Mouse (Mus musculus) G1E (cell line): ENCODE measurements at regions not wholly inside any gene's neighbourhood (a gene's known extent, or its start where the extent isn't known, plus 50 kb on each side); places are given as distances from the start of the nearest gene placed in this dataset.
A peak's percentile ranks its signal among the peaks of the same experiment; 100 is the strongest.

Source experiments
- ATAC-seq: 2 replicates; pipeline ENCODE4 v1.8.0; 2016; ENCODE audit warnings: mild to moderate bottlenecking; ENCODE audit not compliant: insufficient number of reproducible peaks, poor library complexity, low FRiP score, severe bottlenecking; ENCODE audit errors: extremely low read depth
- DNase-seq: peaks from one replicate; pipeline ENCODE4 v3.0.0; 2012; ENCODE audit warnings: low spot score
- H3K27me3 ChIP-seq: 2 replicates; pipeline ENCODE4 v1.6.1; 2012; ENCODE audit warnings: mild to moderate bottlenecking, low read length, inconsistent platforms; ENCODE audit not compliant: insufficient read depth
- H3K36me3 ChIP-seq: replicated peaks from 2 replicates; pipeline ENCODE3; 2012; ENCODE audit warnings: mild to moderate bottlenecking, inconsistent platforms
- H3K4me1 ChIP-seq: 2 replicates; pipeline ENCODE4 v1.6.1; 2012; ENCODE audit warnings: low read depth, low read length, inconsistent platforms, mixed read lengths; ENCODE audit not compliant: insufficient read depth
- H3K4me3 ChIP-seq: 2 replicates; pipeline ENCODE4 v1.5.1; 2012; ENCODE audit warnings: low read depth, mild to moderate bottlenecking, inconsistent platforms, low read length, moderate library complexity, mixed read lengths
- H3K9me3 ChIP-seq: replicated peaks from 2 replicates; pipeline ENCODE4 v1.6.1; 2012; ENCODE audit warnings: inconsistent platforms
- CTCF ChIP-seq: IDR thresholded peaks from 2 replicates; pipeline ENCODE4 v1.5.1; 2012; ENCODE audit warnings: low read depth, low read length, inconsistent platforms, mixed read lengths
- GATA1 ChIP-seq: IDR thresholded peaks from 2 replicates; pipeline ENCODE4 v1.6.1; 2012; ENCODE audit warnings: borderline replicate concordance, low read length, inconsistent platforms, mixed read lengths
- GATA2 ChIP-seq: IDR thresholded peaks from 2 replicates; pipeline ENCODE4 v1.6.1; 2012; ENCODE audit warnings: low read depth, low read length, inconsistent platforms, borderline replicate concordance
- POLR2AphosphoS5 ChIP-seq: IDR thresholded peaks from 2 replicates; pipeline ENCODE4 v1.6.1; 2012; ENCODE audit warnings: low read depth, low read length, inconsistent platforms; ENCODE audit not compliant: insufficient replicate concordance
- TAL1 ChIP-seq: conservative IDR thresholded peaks from 2 replicates; pipeline ENCODE4 v1.6.1; 2012; ENCODE audit warnings: low read depth, low read length, inconsistent platforms, mixed read lengths

- no peak for TF ChIP-seq TAL1
- TF ChIP-seq GATA1, result no peak
- TF ChIP-seq POLR2AphosphoS5, result no peak
- no peak for TF ChIP-seq GATA2
- no peak for ATAC-seq
These were observed 62.1 kb downstream of the 4933412E24Rik start for GRCm38 (mm10) chr15:59954345-59954744.

DNA sequence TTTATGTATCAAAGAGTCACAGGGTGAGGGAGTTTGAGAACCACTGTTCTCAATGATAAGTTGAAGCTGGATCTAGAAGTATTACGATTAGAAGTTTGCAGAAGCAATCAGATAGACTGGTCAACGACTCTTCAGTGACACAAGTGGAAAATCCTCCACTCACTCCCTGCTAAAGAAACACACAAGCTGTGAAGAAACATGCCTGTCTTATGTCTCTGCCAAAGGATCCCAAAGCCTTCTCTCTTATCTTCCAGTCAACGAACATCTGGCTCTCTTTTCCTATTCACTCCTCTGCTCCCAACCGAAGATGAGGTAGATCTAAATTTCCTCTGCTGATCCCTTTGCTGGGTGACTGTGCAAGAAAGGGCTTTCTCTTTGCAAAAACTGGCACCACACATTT lies 62.6 kb downstream of the 4933412E24Rik start:
- Histone ChIP-seq H3K36me3 (no peaks in the 10 kb centered on the region), H3K4me1 (no peaks in the 10 kb centered on the region; the same call in 1 of the 2 replicates)
- TF ChIP-seq GATA1, result no peak

More at GRCm38 (mm10) chr15:59954345-59954744, 62.1 kb downstream of the 4933412E24Rik start:
- no peaks in the 10 kb centered on the region for H3K36me3 ChIP-seq
- H3K4me3 ChIP-seq, result no peak overlapping the region
- H3K9me3 ChIP-seq, result no peaks in the 10 kb centered on the region
- H3K27me3 ChIP-seq, result no peaks in the 10 kb centered on the region
- DNase-seq, result no peak
- no peaks in the 10 kb centered on the region; the same call in 1 of the 2 replicates for H3K4me1 ChIP-seq

DNA sequence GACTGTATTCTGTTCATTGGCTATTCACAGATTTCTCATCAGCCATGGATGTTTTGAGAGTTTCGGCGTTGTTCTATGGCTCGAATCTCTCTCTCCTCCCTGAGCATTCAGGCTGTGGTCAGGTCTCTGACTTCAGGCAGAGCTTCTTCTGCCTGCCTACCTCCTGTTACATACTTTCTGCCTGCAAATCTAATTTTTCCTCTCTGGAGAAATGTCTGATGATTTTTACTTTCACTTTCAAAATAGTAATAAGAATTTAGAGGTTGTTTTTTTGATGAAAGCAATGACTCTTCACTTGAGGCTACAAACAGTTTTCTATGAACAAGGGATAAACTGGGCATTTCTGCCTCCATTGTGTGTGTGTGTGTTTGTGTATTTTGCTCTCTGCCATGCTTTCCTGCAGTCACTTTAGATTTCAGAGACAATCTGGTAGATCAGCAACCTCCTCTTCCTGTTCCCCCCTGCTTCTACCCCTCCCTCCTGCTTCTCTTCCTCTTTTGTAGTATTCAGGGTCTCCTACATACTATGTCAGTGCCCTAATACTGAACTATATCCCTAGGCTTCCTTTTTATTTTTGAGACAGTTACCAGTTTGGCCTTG lies 65.7 kb downstream of the 4933412E24Rik start:
- no peaks in the 10 kb centered on the region for H3K9me3 ChIP-seq
- DNase-seq (peak; percentile 12), ATAC-seq (no peak)
- no peaks in the 10 kb centered on the region for H3K36me3 ChIP-seq
- H3K4me1 ChIP-seq, result no peaks in the 10 kb centered on the region; the same call in 1 of the 2 replicates
- H3K27me3 ChIP-seq, result no peaks in the 10 kb centered on the region
- no peak overlapping the region for H3K4me3 ChIP-seq
- TF ChIP-seq POLR2AphosphoS5 (no peak), TAL1 (no peak), CTCF (no peak), GATA2 (no peak), GATA1 (no peak)

More for the DNA sequence above, 62.6 kb downstream of the 4933412E24Rik start:
- no peaks in the 10 kb centered on the region for H3K9me3 ChIP-seq
- no peak overlapping the region for H3K4me3 ChIP-seq
- H3K27me3 ChIP-seq, result no peaks in the 10 kb centered on the region
- no peak for ATAC-seq
- no peak for DNase-seq

- no peak for ATAC-seq
- Histone ChIP-seq H3K9me3 (no peaks in the 10 kb centered on the region), H3K4me1 (no peaks in the 10 kb centered on the region), H3K4me3 (no peak overlapping the region), H3K27me3 (no peaks in the 10 kb centered on the region), H3K36me3 (no peaks in the 10 kb centered on the region)
- TF ChIP-seq CTCF (no peak), GATA2 (no peak), TAL1 (no peak), POLR2AphosphoS5 (no peak), GATA1 (no peak)
- no peak for DNase-seq
These were observed 71.2 kb downstream of the 4933412E24Rik start for GRCm38 (mm10) chr15:59945208-59945607.

DNA sequence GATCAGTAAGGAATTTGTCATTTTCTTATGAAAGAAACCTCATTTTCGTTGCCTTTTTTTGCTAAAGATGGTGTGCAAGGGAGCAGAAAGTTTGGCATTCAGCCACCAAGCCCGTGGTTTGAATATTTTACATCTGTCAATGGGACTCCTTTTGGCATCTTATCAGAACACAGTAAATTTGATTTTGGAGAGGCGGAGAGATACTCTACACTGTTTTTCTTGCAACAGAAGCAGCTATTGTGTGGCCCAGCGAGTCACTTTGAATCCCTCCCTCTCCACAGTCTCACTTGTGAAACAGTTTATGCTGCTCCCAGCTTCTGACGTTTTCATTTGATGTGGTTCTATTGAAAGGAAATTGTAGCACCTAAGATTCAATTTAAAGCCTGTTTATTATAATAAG lies 79.9 kb downstream of the 4933412E24Rik start:
- TF ChIP-seq GATA1, result no peak
- no peak for TF ChIP-seq TAL1
- no peak for TF ChIP-seq GATA2
- no peak for TF ChIP-seq CTCF
- TF ChIP-seq POLR2AphosphoS5, result no peak
- Histone ChIP-seq H3K9me3 (no peaks in the 10 kb centered on the region), H3K4me1 (no peaks in the 10 kb centered on the region), H3K4me3 (no peak overlapping the region), H3K27me3 (no peaks in the 10 kb centered on the region), H3K36me3 (no peaks in the 10 kb centered on the region)
- ATAC-seq, result no peak
- DNase-seq, result no peak

DNA sequence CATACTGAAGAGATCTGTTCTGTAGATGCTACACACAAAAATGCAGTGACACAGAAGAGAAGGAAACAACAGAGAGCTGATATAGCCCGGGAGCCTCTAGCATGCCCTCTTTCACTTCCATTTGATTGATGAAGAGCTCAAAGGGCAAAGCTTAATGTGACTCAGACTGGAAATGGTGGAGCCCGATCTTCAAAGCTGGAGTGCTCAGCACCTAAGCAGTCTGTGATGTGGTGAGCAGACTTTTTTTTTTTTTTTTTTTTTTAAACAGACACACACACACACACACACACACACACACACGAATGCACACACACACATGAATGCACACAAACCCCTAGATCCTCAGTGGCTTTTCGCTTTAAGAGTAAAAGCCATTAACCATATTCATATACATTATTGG lies 102.6 kb downstream of the 4933412E24Rik start:
- Histone ChIP-seq H3K27me3 (no peaks in the 10 kb centered on the region), H3K9me3 (no peaks in the 10 kb centered on the region), H3K4me1 (no peaks in the 10 kb centered on the region), H3K4me3 (no peak overlapping the region), H3K36me3 (no peaks in the 10 kb centered on the region)
- TF ChIP-seq GATA1, result no peak
- TF ChIP-seq CTCF, result no peak
- TF ChIP-seq TAL1, result no peak
- no peak for TF ChIP-seq POLR2AphosphoS5
- no peak for TF ChIP-seq GATA2
- DNase-seq, result no peak
- no peak for ATAC-seq
